8 mouse cellular contexts compared by ENCODE assay signal in genomic region chr10:120872483-120872862, GRCm38 (mm10). TPM values are rescaled to one million over a fixed set of nuclear protein-coding genes. Genes with fewer than 3 reads are reported as not detected.
DNase-seq lines count a peak whose midpoint lies in the region; ATAC-seq lines count a peak whose summit lies in the region.

No protein-coding gene starts in this region.

- H3K36me3 ChIP-seq in embryonic facial prominence, embryonic 13.5 days, result 0 out of 2 replicates have a peak, but pooled peaks cover 9% of the 10 kb centered on the region

- WGBS in embryonic facial prominence, embryonic 13.5 days, result 8% methylated on average over 13 of the region's 13 CpGs

- peaks cover 45% of the 10 kb centered on the region for H3K4me1 ChIP-seq in embryonic facial prominence, embryonic 13.5 days

- DNase-seq in cerebellum, adult 11 months, result peak; percentile 24
- peak; percentile 33 for DNase-seq in layer of hippocampus, adult 9-11 months
- DNase-seq in mesoderm, embryonic 11.5 days (ENCODE audit: low read depth, low spot score), result peak; percentile 96
- DNase-seq in thymus, postnatal 14 days, result peak; percentile 32

- H3K9me3 ChIP-seq in embryonic facial prominence, embryonic 13.5 days, result no peaks in the 10 kb centered on the region

- no peak overlapping the region for H3K27ac ChIP-seq in embryonic facial prominence, embryonic 13.5 days

- no peaks in the 10 kb centered on the region for H3K27me3 ChIP-seq in embryonic facial prominence, embryonic 13.5 days

- ATAC-seq in cerebellum, adult (ENCODE audit: insufficient number of reproducible peaks, low FRiP score, low TSS enrichment), result no peak
- peak; percentile 72 for ATAC-seq in activated CD4-positive, CD25-positive, alpha-beta regulatory T cell, adult 4 months
- ATAC-seq in embryonic facial prominence, embryonic 13.5 days (ENCODE audit: insufficient number of reproducible peaks, insufficient read depth, low FRiP score, low TSS enrichment, low read depth), result 0 out of 2 replicates have a peak, but pooled peaks have one; percentile 22
- ATAC-seq in hematopoietic stem cell, adult 5-6 weeks (replicated peaks in 1 of 2; ENCODE audit: insufficient read depth in 1 of 2, low FRiP score in 2 of 2, low TSS enrichment in 1 of 2, low read depth in 1 of 2, poor library complexity in 2 of 2, severe bottlenecking in 2 of 2), result peak; percentile 74 to 75

- peak overlapping the region; percentile 61 for H3K4me2 ChIP-seq in embryonic facial prominence, embryonic 13.5 days

- peak overlapping the region; percentile 32 for H3K4me3 ChIP-seq in embryonic facial prominence, embryonic 13.5 days

- peak overlapping the region; percentile 55 for H3K9ac ChIP-seq in embryonic facial prominence, embryonic 13.5 days

RNA-seq across cellular contexts. Expression of gene Msrb3, which starts 26.4 kb away (rescaled TPM):
- under 1 TPM; 0.38 to 0.66 TPM for polyA plus RNA-seq in activated CD4-positive, CD25-positive, alpha-beta regulatory T cell, adult 4 months (2017; shearing (Covaris generic))
- 8.5 and 10.3 TPM in 2 replicates for polyA plus RNA-seq in embryonic facial prominence, embryonic 13.5 days (2015; fragmentation: Nextera tagmentation; extraction: Ambion mirVana)
- total RNA-seq in hematopoietic stem cell, adult 5-6 weeks (2017), result 12.6 and 15.0 TPM in 2 replicates

Comparison
In these comparisons a context has a peak if more than half of its experiments do, and no peak if none do; other contexts are left out.
1. DNase-seq: peak in every context shown above with its lines; median percentile 96 in mesoderm, embryonic 11.5 days; 33 in layer of hippocampus, adult 9-11 months; 32 in thymus, postnatal 14 days; 24 in cerebellum, adult 11 months.